Mouse (Mus musculus) MEL (cell line): ENCODE data around the gene Ttll8. TPM values are rescaled to one million over a fixed set of nuclear protein-coding genes. Genes with fewer than 3 reads are reported as not detected.

ENCODE experiments used
- DNase-seq: peaks from one replicate; pipeline ENCODE4 v3.0.0; 2011; ENCODE audit warnings: low read depth, low spot score
- H3K27ac ChIP-seq: 2 replicates; pipeline ENCODE4 v1.5.1; 2012; ENCODE audit warnings: low read depth, mild to moderate bottlenecking, control low read depth, low read length, moderate library complexity; ENCODE audit not compliant: control insufficient read depth
- H3K27me3 ChIP-seq, 2 experiments: fragments of 150-350 bp in 1 of 2; sonication (generic) in 1 of 2; 2 replicates each; pipeline ENCODE4 v1.6.1; 2012; ENCODE audit warnings: low read length in 2 of 2, mild to moderate bottlenecking in 2 of 2, improper control_type of control experiment in 1 of 2, moderate library complexity in 1 of 2; ENCODE audit not compliant: insufficient read depth in 2 of 2, control insufficient read depth in 1 of 2
- H3K36me3 ChIP-seq, 2 experiments: 2 replicates each; pipeline ENCODE4 v1.6.1; 2012 to 2014; ENCODE audit warnings: low read length in 2 of 2, improper control_type of control experiment in 1 of 2, inconsistent platforms in 1 of 2, mild to moderate bottlenecking in 1 of 2; ENCODE audit not compliant: insufficient read depth in 2 of 2, control insufficient read depth in 1 of 2
- H3K4me1 ChIP-seq, 2 experiments: fragments of 150-350 bp in 1 of 2; sonication (generic) in 1 of 2; 2 replicates each; pipeline ENCODE4 v1.6.1; 2012; ENCODE audit warnings: low read length in 2 of 2, improper control_type of control experiment in 1 of 2, mild to moderate bottlenecking in 1 of 2; ENCODE audit not compliant: insufficient read depth in 2 of 2, control insufficient read depth in 1 of 2
- H3K4me3 ChIP-seq, 2 experiments: fragments of 150-350 bp in 1 of 2; sonication (generic) in 1 of 2; 2 replicates each; pipeline ENCODE4 v1.5.1; 2012; ENCODE audit warnings: low read depth in 2 of 2, low read length in 2 of 2, mild to moderate bottlenecking in 2 of 2, moderate library complexity in 2 of 2, control low read depth in 1 of 2, improper control_type of control experiment in 1 of 2; ENCODE audit not compliant: control insufficient read depth in 1 of 2, insufficient read depth in 1 of 2
- H3K79me2 ChIP-seq: 2 replicates; pipeline ENCODE4 v1.6.1; 2012; ENCODE audit warnings: mild to moderate bottlenecking, low read length, moderate library complexity; ENCODE audit not compliant: control insufficient read depth, poor library complexity, insufficient read depth
- H3K9ac ChIP-seq: 2 replicates; pipeline ENCODE4 v1.6.1; 2012; ENCODE audit warnings: low read depth, mild to moderate bottlenecking, control low read depth, low read length, moderate library complexity; ENCODE audit not compliant: control insufficient read depth, poor library complexity, severe bottlenecking
- H3K9me3 ChIP-seq: fragments of 150-350 bp; sonication (generic); replicated peaks from 2 replicates; pipeline ENCODE4 v1.6.1; 2012; ENCODE audit warnings: mild to moderate bottlenecking, low read length, improper control_type of control experiment, moderate library complexity; ENCODE audit not compliant: insufficient read depth
- CHD1 ChIP-seq: IDR thresholded peaks from 2 replicates; pipeline ENCODE4 v1.6.1; 2012; ENCODE audit warnings: low read depth, mild to moderate bottlenecking, inconsistent platforms, low read length, improper control_type of control experiment
- CHD2 ChIP-seq: IDR thresholded peaks from 2 replicates; pipeline ENCODE4 v1.6.1; 2011; ENCODE audit warnings: low read length, improper control_type of control experiment
- CTCF ChIP-seq, 3 experiments: IDR thresholded peaks in 2 of 3; conservative IDR thresholded peaks in 1 of 3; 2 replicates each; pipeline ENCODE4 v1.5.1; 2011 to 2012; ENCODE audit warnings: low read length in 3 of 3, low read depth in 2 of 3, mild to moderate bottlenecking in 2 of 3, improper control_type of control experiment in 1 of 3, inconsistent platforms in 1 of 3, mixed read lengths in 1 of 3, moderate library complexity in 1 of 3; ENCODE audit not compliant: control insufficient read depth in 1 of 3, insufficient read depth in 1 of 3, poor library complexity in 1 of 3, severe bottlenecking in 1 of 3
- ELF1 ChIP-seq: IDR thresholded peaks from 2 replicates; pipeline ENCODE4 v1.6.1; 2014; ENCODE audit warnings: low read depth, mild to moderate bottlenecking, inconsistent platforms, low read length, improper control_type of control experiment, moderate library complexity
- EP300 ChIP-seq, 2 experiments: IDR thresholded peaks; 2 replicates each; pipeline ENCODE4 v1.6.1; 2011; ENCODE audit warnings: improper control_type of control experiment in 2 of 2, low read length in 2 of 2, low read depth in 1 of 2, mild to moderate bottlenecking in 1 of 2
- HCFC1 ChIP-seq: IDR thresholded peaks from 2 replicates; pipeline ENCODE4 v1.6.1; 2012; ENCODE audit warnings: low read depth, mild to moderate bottlenecking, inconsistent platforms, low read length, improper control_type of control experiment, moderate library complexity
- JUND ChIP-seq: IDR thresholded peaks from 2 replicates; pipeline ENCODE4 v1.6.1; 2011; ENCODE audit warnings: low read depth, mild to moderate bottlenecking, improper control_type of control experiment, low read length
- MAZ ChIP-seq: IDR thresholded peaks from 2 replicates; pipeline ENCODE4 v1.6.1; 2012; ENCODE audit warnings: low read depth, mild to moderate bottlenecking, inconsistent platforms, low read length, improper control_type of control experiment
- MEF2A ChIP-seq: IDR thresholded peaks from 2 replicates; pipeline ENCODE4 v1.6.1; 2014; ENCODE audit warnings: low read depth, mild to moderate bottlenecking, inconsistent platforms, low read length, improper control_type of control experiment; ENCODE audit not compliant: poor library complexity, insufficient replicate concordance, severe bottlenecking; ENCODE audit errors: extremely low read depth
- MYC ChIP-seq: IDR thresholded peaks from 2 replicates; pipeline ENCODE4 v1.6.1; 2011; ENCODE audit warnings: low read depth, mild to moderate bottlenecking, low read length, improper control_type of control experiment, moderate library complexity
- POLR2A ChIP-seq, 2 experiments: IDR thresholded peaks; 2 replicates each; pipeline ENCODE4 v1.6.1; 2011 to 2012; ENCODE audit warnings: low read length in 2 of 2, mild to moderate bottlenecking in 2 of 2, control low read depth in 1 of 2, improper control_type of control experiment in 1 of 2, low read depth in 1 of 2, moderate library complexity in 1 of 2; ENCODE audit not compliant: control insufficient read depth in 1 of 2, insufficient read depth in 1 of 2, poor library complexity in 1 of 2
- POLR2AphosphoS5 ChIP-seq: IDR thresholded peaks from 2 replicates; pipeline ENCODE4 v1.6.1; 2012; ENCODE audit warnings: low read depth, borderline replicate concordance, mild to moderate bottlenecking, inconsistent platforms, low read length, moderate library complexity, mixed read lengths
- RAD21 ChIP-seq: IDR thresholded peaks from 2 replicates; pipeline ENCODE4 v1.6.1; 2011; ENCODE audit warnings: mild to moderate bottlenecking, low read depth, low read length, improper control_type of control experiment
- RCOR1 ChIP-seq: IDR thresholded peaks from 2 replicates; pipeline ENCODE4 v1.6.1; 2012; ENCODE audit warnings: low read depth, mild to moderate bottlenecking, inconsistent platforms, low read length, improper control_type of control experiment
- SIN3A ChIP-seq: IDR thresholded peaks from 2 replicates; pipeline ENCODE4 v1.6.1; 2012; ENCODE audit warnings: low read length, improper control_type of control experiment, inconsistent platforms
- UBTF ChIP-seq: IDR thresholded peaks from 2 replicates; pipeline ENCODE4 v1.6.1; 2012; ENCODE audit warnings: low read depth, mild to moderate bottlenecking, inconsistent platforms, low read length, improper control_type of control experiment, moderate library complexity, borderline replicate concordance; ENCODE audit not compliant: insufficient read depth
- USF2 ChIP-seq, 2 experiments: IDR thresholded peaks; 2 replicates each; pipeline ENCODE4 v1.6.1; 2011 to 2012; ENCODE audit warnings: improper control_type of control experiment in 2 of 2, low read length in 2 of 2, borderline replicate concordance in 1 of 2, inconsistent platforms in 1 of 2, low read depth in 1 of 2, mild to moderate bottlenecking in 1 of 2; ENCODE audit not compliant: insufficient read depth in 1 of 2
- ZC3H11A ChIP-seq: IDR thresholded peaks from 2 replicates; pipeline ENCODE4 v1.6.1; 2012; ENCODE audit warnings: low read depth, mild to moderate bottlenecking, inconsistent platforms, low read length, improper control_type of control experiment
- ZKSCAN1 ChIP-seq: IDR thresholded peaks from 2 replicates; pipeline ENCODE4 v1.6.1; 2012; ENCODE audit warnings: low read depth, mild to moderate bottlenecking, inconsistent platforms, low read length, improper control_type of control experiment, moderate library complexity
- ZMIZ1 ChIP-seq: IDR thresholded peaks from 2 replicates; pipeline ENCODE4 v1.6.1; 2012; ENCODE audit warnings: low read depth, mild to moderate bottlenecking, inconsistent platforms, low read length, improper control_type of control experiment, moderate library complexity
- ZNF384 ChIP-seq: IDR thresholded peaks from 2 replicates; pipeline ENCODE4 v1.6.1; 2012; ENCODE audit warnings: low read depth, mild to moderate bottlenecking, inconsistent platforms, low read length, improper control_type of control experiment
- polyA plus RNA-seq, 2 experiments: library from polyadenylated mRNA; stranded (reverse) in 1 of 2; unstranded in 1 of 2; fragments of >175 nt in 1 of 2; fragments of >200 nt in 1 of 2; gene quantifications; 2 replicates each; pipeline versions ENCODE4 v1.2.1 to v1.2.4; 2012; ENCODE audit warnings: low replicate concordance in 2 of 2, low read depth in 1 of 2; ENCODE audit not compliant: insufficient read length in 2 of 2, insufficient read depth in 1 of 2, missing spikeins in 1 of 2
- total RNA-seq: library from RNA; depleted of rRNA; stranded (reverse); fragments of 300-350 nt; gene quantifications from 2 replicates; pipeline ENCODE4 v1.2.3, GENCODE M21; 2012

Gene Ttll8
- total and polyA plus RNA-seq, 3 experiments: not detected

DNA sequence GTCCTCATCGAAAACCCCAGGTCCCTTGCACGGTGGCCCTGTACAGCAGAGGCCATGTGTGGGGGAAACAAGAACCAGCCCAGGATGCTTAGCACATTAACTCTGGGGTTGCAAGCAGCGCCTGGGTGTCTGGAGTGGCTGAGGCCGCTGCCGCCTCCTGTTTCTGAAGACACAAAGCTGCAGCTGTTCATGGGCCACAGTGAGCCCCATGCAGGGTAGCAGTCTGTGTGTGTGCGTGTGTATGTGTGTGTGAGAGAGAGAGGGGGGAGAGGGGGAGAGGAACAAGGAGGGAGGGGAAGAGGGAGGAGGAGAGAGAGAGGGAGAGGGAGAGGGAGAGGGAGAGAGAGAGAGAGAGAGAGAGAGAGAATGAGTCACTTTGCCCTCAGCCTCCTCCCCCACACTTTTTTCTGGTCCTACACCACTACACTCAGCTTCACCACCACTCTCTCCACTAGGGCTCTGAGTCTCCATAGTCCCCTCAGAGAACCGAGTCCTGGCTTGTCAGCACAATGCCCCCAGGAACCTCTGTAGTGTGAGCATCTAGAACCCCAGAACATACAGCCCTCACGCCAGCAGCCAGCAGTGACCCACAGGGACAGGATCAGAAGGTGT is 110.6 kb downstream of the Ttll8 start:
- no peak overlapping the region for H3K4me3 ChIP-seq
- no peak overlapping the region for H3K27ac ChIP-seq
- H3K27me3 ChIP-seq: peaks cover 2% of the 10 kb centered on the region in 2 experiments; a peak in 2 of 4 replicates

GRCm38 (mm10) chr15:88842300-88842673 is 111.9 kb downstream of the Ttll8 start:
- H3K4me1 ChIP-seq: peaks cover 0 to 2% of the 10 kb centered on the region in 2 experiments; a peak in 1 of 4 replicates
- no peaks in the 10 kb centered on the region for H3K36me3 ChIP-seq
- H3K9me3 ChIP-seq: no peaks in the 10 kb centered on the region
- TF ChIP-seq POLR2A (IDR thresholded peaks at IDR 0.05; ENCODE audit: control insufficient read depth in 1 of 2, insufficient read depth in 1 of 2, low read depth in 1 of 2, low read length in 2 of 2, poor library complexity in 1 of 2) (no peak), HCFC1 (no peak), SIN3A (no peak), MAZ (no peak), ZC3H11A (no peak), EP300 (IDR thresholded peaks at IDR 0.05; ENCODE audit: low read depth in 1 of 2, low read length in 2 of 2) (no peak), ZMIZ1 (no peak), RAD21 (no peak), JUND (no peak), CTCF (IDR thresholded peaks at IDR 0.05 in 2 of 3, conservative IDR thresholded peaks at IDR 0.05 in 1 of 3; ENCODE audit: control insufficient read depth in 1 of 3, insufficient read depth in 1 of 3, low read depth in 2 of 3, low read length in 3 of 3, poor library complexity in 1 of 3, severe bottlenecking in 1 of 3) (no peak), UBTF (no peak), ZNF384 (no peak), RCOR1 (no peak), USF2 (IDR thresholded peaks at IDR 0.05; ENCODE audit: borderline replicate concordance in 1 of 2, insufficient read depth in 1 of 2, low read depth in 1 of 2, low read length in 2 of 2) (no peak), MEF2A (no peak), ELF1 (no peak), MYC (no peak), POLR2AphosphoS5 (no peak), ZKSCAN1 (no peak), CHD2 (no peak)
- DNase-seq: no peak
- no peak overlapping the region for H3K27ac ChIP-seq
- H3K4me3 ChIP-seq: no peak overlapping the region
- no peaks in the 10 kb centered on the region; the same call in 1 of the 2 replicates for H3K79me2 ChIP-seq
- H3K9ac ChIP-seq: no peak overlapping the region
- peaks cover 1 to 2% of the 10 kb centered on the region in 2 experiments; a peak in 1 of 4 replicates for H3K27me3 ChIP-seq

More for the DNA sequence above, 110.6 kb downstream of the Ttll8 start:
- Histone ChIP-seq H3K9ac (no peak overlapping the region), H3K4me1 (no peaks in the 10 kb centered on the region; a peak in 1 of 4 replicates), H3K9me3 (no peaks in the 10 kb centered on the region), H3K36me3 (no peaks in the 10 kb centered on the region), H3K79me2 (no peaks in the 10 kb centered on the region)
- DNase-seq: no peak
- TF ChIP-seq CHD1: no peak
- no peak for TF ChIP-seq ZNF384
- TF ChIP-seq MAZ: no peak
- TF ChIP-seq RCOR1: no peak
